ENCODE assay signal across 20 mouse cellular contexts in the genomic region with DNA sequence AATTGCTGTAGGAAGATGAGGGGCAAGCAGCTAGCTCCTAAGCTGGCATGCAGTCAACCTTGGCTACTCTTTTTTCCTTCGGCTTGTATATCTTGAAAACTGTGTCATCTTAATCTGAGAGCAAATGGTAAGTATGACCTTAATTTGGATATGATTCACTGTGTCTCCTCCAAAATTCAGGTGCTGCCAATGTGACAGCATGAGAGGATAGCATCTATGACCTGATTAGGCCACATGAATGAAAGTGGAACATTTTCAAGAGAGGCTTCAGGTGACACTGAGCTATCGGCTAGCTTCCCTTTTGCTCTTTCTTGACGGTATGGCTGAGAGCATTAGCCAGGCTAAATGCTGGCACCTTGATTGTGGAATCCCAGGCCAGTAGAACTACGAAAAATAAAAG.
DNase-seq lines count a peak whose midpoint lies in the region; ATAC-seq and TF ChIP-seq lines count a peak whose summit lies in the region.
"Had no signal": no experiment of that assay in that cellular context is flagged by ENCODE, and none has a peak within 500 bp of the region (broad histone marks: within the 10 kb centered on the region; RNA-seq: fewer than 3 reads in every experiment).

No protein-coding gene starts in this region.

- peak overlapping the region; percentile 22; the same call in 1 of the 2 replicates for H3K27ac ChIP-seq in CH12.LX (ENCODE audit: insufficient read depth, low read depth)
- no peak overlapping the region for H3K27ac ChIP-seq in midbrain, embryonic 15.5 days
- H3K27ac ChIP-seq: embryonic facial prominence, embryonic 10.5 days; forebrain, embryonic 13.5 days; gastrocnemius, adult 2 months; heart, embryonic 13.5 days; hindbrain, embryonic 12.5 days had no signal

- no peaks in the 10 kb centered on the region for H3K9me3 ChIP-seq in CH12.LX (replicated peaks; ENCODE audit: low read length)
- no peaks in the 10 kb centered on the region for H3K9me3 ChIP-seq in midbrain, embryonic 15.5 days
- H3K9me3 ChIP-seq: embryonic facial prominence, embryonic 10.5 days; forebrain, embryonic 13.5 days; heart, embryonic 13.5 days; hindbrain, embryonic 12.5 days had no signal

- no peak for TF ChIP-seq EP300 in CH12.LX (IDR thresholded peaks at IDR 0.05; ENCODE audit: low read length)

- no peak overlapping the region for H3K4me3 ChIP-seq in CH12.LX (replicated peaks in 1 of 3; ENCODE audit: low read depth in 2 of 3, low read length in 2 of 3, poor library complexity in 1 of 3)
- no peak overlapping the region for H3K4me3 ChIP-seq in midbrain, embryonic 15.5 days
- H3K4me3 ChIP-seq: embryonic facial prominence, embryonic 10.5 days; forebrain, embryonic 13.5 days; gastrocnemius, adult 2 months; heart, embryonic 13.5 days; hindbrain, embryonic 12.5 days had no signal

- peaks cover 25 to 41% of the 10 kb centered on the region in 2 experiments for H3K4me1 ChIP-seq in CH12.LX (ENCODE audit: control insufficient read depth in 1 of 2, insufficient read depth in 2 of 2)
- H3K4me1 ChIP-seq in midbrain, embryonic 15.5 days: no peaks in the 10 kb centered on the region
- H3K4me1 ChIP-seq: embryonic facial prominence, embryonic 10.5 days; forebrain, embryonic 13.5 days; heart, embryonic 13.5 days; hindbrain, embryonic 12.5 days had no signal

- no peaks in the 10 kb centered on the region for H3K79me2 ChIP-seq in CH12.LX (replicated peaks; ENCODE audit: control insufficient read depth, extremely low read depth, insufficient read depth, poor library complexity, severe bottlenecking)

- no peak for TF ChIP-seq RAD21 in CH12.LX (IDR thresholded peaks at IDR 0.05; ENCODE audit: low read depth, low read length)

- H3K36me3 ChIP-seq in CH12.LX (replicated peaks in 1 of 2; ENCODE audit: control insufficient read depth in 1 of 2, insufficient read depth in 1 of 2, low read length in 1 of 2): no peaks in the 10 kb centered on the region
- H3K36me3 ChIP-seq in midbrain, embryonic 15.5 days (replicated peaks): no peaks in the 10 kb centered on the region
- H3K36me3 ChIP-seq: embryonic facial prominence, embryonic 10.5 days; heart, embryonic 13.5 days; hindbrain, embryonic 12.5 days had no signal

- DNase-seq in CH12.LX (ENCODE audit: extremely low read depth): no peak
- peak; percentile 12 for DNase-seq in cerebellum, adult 11 months
- DNase-seq in cerebellum, adult 8-10 months: peak; percentile 19
- DNase-seq in cerebellum, postnatal 14 days: peak; percentile 28 to 45
- no peak for DNase-seq in testis, postnatal 14 days (ENCODE audit: low spot score)
- DNase-seq in embryo, embryonic 10.5 days (ENCODE audit: low spot score): no peak
- DNase-seq in layer of hippocampus, adult 11-12 months (ENCODE audit: low spot score): no peak
- DNase-seq: adrenal gland, postnatal 10 days; B cell, adult 2 months; gastrocnemius, adult 2 months; gastrocnemius, postnatal 25 days; heart, postnatal 4 days; kidney, adult 8-10 months had no signal

- TF ChIP-seq POLR2A in CH12.LX (IDR thresholded peaks at IDR 0.05; ENCODE audit: low read depth, low read length): no peak

- ATAC-seq in midbrain, embryonic 15.5 days (replicated peaks): no peak
- ATAC-seq: forebrain, embryonic 13.5 days; hindbrain, embryonic 16.5 days; intestine, postnatal 0 days had no signal

- in situ Hi-C loops in CH12.LX (cut with MboI; ENCODE audit: low pct_ligation_motif_present, low pct_unique_long_range_greater_than_20kb, low sequenced_read_pairs): no loop called here

- no peaks in the 10 kb centered on the region for H3K27me3 ChIP-seq in CH12.LX (replicated peaks)
- H3K27me3 ChIP-seq in midbrain, embryonic 15.5 days (replicated peaks): no peaks in the 10 kb centered on the region
- H3K27me3 ChIP-seq: forebrain, embryonic 13.5 days; heart, embryonic 13.5 days; hindbrain, embryonic 12.5 days had no signal

- 88% methylated on average over 4 of the region's 4 CpGs for WGBS in midbrain, embryonic 15.5 days

- dilution Hi-C loops in CH12.LX (cut with MboI; ENCODE audit: extremely low pct_ligation_motif_present, extremely low pct_unique_long_range_greater_than_20kb, low sequenced_read_pairs): no loop called here

- peak overlapping the region; percentile 63; the same call in 1 of the 2 replicates for H3K9ac ChIP-seq in CH12.LX (ENCODE audit: insufficient read depth, low read depth)
- no peak overlapping the region for H3K9ac ChIP-seq in midbrain, embryonic 15.5 days
- H3K9ac ChIP-seq: forebrain, embryonic 13.5 days; heart, embryonic 13.5 days; hindbrain, embryonic 12.5 days had no signal

- TF ChIP-seq CTCF in CH12.LX (conservative IDR thresholded peaks at IDR 0.05 in 1 of 2, IDR thresholded peaks at IDR 0.05 in 1 of 2; ENCODE audit: low read depth in 2 of 2, low read length in 2 of 2): no peak

- peak overlapping the region; percentile 88; the same call in 1 of the 2 replicates for H3K4me2 ChIP-seq in CH12.LX (ENCODE audit: insufficient read depth, low read depth, poor library complexity, severe bottlenecking)
- no peak overlapping the region for H3K4me2 ChIP-seq in midbrain, embryonic 15.5 days
- H3K4me2 ChIP-seq: forebrain, embryonic 13.5 days; heart, embryonic 13.5 days; hindbrain, embryonic 12.5 days had no signal

TF ChIP-seq in CH12.LX, 34 proteins besides CTCF, POLR2A, EP300 and RAD21:
- TF ChIP-seq JUND (conservative IDR thresholded peaks at IDR 0.05; ENCODE audit: low read depth, low read length) (no peak), MXI1 (IDR thresholded peaks at IDR 0.05; ENCODE audit: low read depth, low read length) (no peak), MAZ (IDR thresholded peaks at IDR 0.05; ENCODE audit: low read depth, low read length) (no peak), BHLHE40 (IDR thresholded peaks at IDR 0.05; ENCODE audit: low read depth, low read length) (no peak), NELFE (IDR thresholded peaks at IDR 0.05; ENCODE audit: low read depth, low read length) (no peak), MYC (IDR thresholded peaks at IDR 0.05; ENCODE audit: low read depth, low read length) (no peak), UBTF (IDR thresholded peaks at IDR 0.05; ENCODE audit: low read depth, low read length) (no peak)

Comparison
In these comparisons a context has a peak if more than half of its experiments do, and no peak if none do; other contexts are left out.
1. DNase-seq: peak in cerebellum, adult 11 months (single experiment), cerebellum, adult 8-10 months (single experiment) and cerebellum, postnatal 14 days (2 of 2); none in CH12.LX (single experiment), testis, postnatal 14 days (single experiment), embryo, embryonic 10.5 days (single experiment) and layer of hippocampus, adult 11-12 months (single experiment).